Mouse (Mus musculus) neural tube, embryonic 12.5 days (tissue): Measurements from ENCODE around the gene Gemin7. TPM values are rescaled to one million over a fixed set of nuclear protein-coding genes. Genes with fewer than 3 reads are reported as not detected.

Source experiments
- polyA plus RNA-seq: library from polyadenylated mRNA; unstranded; fragments of >200 nt; fragmentation: Nextera tagmentation; extraction: Ambion mirVana; gene quantifications from 2 replicates; pipeline ENCODE4 v1.2.1, GENCODE M21; 2016

Gemin7 gene
- polyA plus RNA-seq, 1 experiment from 2014 or later = 140 TPM

Other genes starting within 250 kb of the Gemin7 start
- gene Ercc1, start 232.8 kb downstream of the Gemin7 start, polyA plus RNA-seq = 103 and 104 TPM in 2 replicates
- gene Cd3eap, start 218.1 kb downstream of the Gemin7 start, polyA plus RNA-seq = 18.2 and 19.8 TPM in 2 replicates
- gene Ppp1r13l, start 217.8 kb downstream of the Gemin7 start, polyA plus RNA-seq = 3.1 and 3.2 TPM in 2 replicates
- gene Ercc2, start 195.6 kb downstream of the Gemin7 start, polyA plus RNA-seq = 24.0 and 27.5 TPM in 2 replicates
- 3.9 and 6.4 TPM in 2 replicates for gene Klc3, start 173.5 kb downstream of the Gemin7 start, polyA plus RNA-seq
- 0.20 and 0.35 TPM in 2 replicates for gene Ckm, start 172.8 kb downstream of the Gemin7 start, polyA plus RNA-seq
- gene Mark4, start 118.8 kb downstream of the Gemin7 start, polyA plus RNA-seq = 19.9 and 21.7 TPM in 2 replicates
- 1.2 and 1.6 TPM in 2 replicates for gene Exoc3l2, start 114.3 kb downstream of the Gemin7 start, polyA plus RNA-seq
- 4.6 and 5.7 TPM in 2 replicates for gene Bloc1s3, start 69.2 kb downstream of the Gemin7 start, polyA plus RNA-seq
- gene Trappc6a, start 69.2 kb downstream of the Gemin7 start, polyA plus RNA-seq = 50.6 and 51.0 TPM in 2 replicates
- gene Nkpd1, start 59.8 kb downstream of the Gemin7 start, polyA plus RNA-seq = 0.11 and 0.19 TPM in 2 replicates
- 44.3 and 48.8 TPM in 2 replicates for gene Ppp1r37, start 14.5 kb downstream of the Gemin7 start, polyA plus RNA-seq
- gene Zfp296, start 308 bp downstream of the Gemin7 start, polyA plus RNA-seq = 0.30 TPM in 1 of 2 replicates, not detected in the other
- 70.1 and 79.0 TPM in 2 replicates for gene Clasrp, start 26.9 kb upstream of the Gemin7 start, polyA plus RNA-seq
- 4.9 and 5.8 TPM in 2 replicates for gene Relb, start 51.8 kb upstream of the Gemin7 start, polyA plus RNA-seq
- gene Clptm1, start 87.4 kb upstream of the Gemin7 start, polyA plus RNA-seq = 104 and 112 TPM in 2 replicates
- gene Apoc2, start 100.3 kb upstream of the Gemin7 start, polyA plus RNA-seq = 1.0 and 1.7 TPM in 2 replicates
- gene Gm44805, start 103.8 kb upstream of the Gemin7 start, polyA plus RNA-seq = not detected in 2 replicates
- not detected in 2 replicates for gene Apoc4, start 103.9 kb upstream of the Gemin7 start, polyA plus RNA-seq
- 4.9 and 7.2 TPM in 2 replicates for gene Apoc1, start 115.1 kb upstream of the Gemin7 start, polyA plus RNA-seq
- gene Apoe, start 121.6 kb upstream of the Gemin7 start, polyA plus RNA-seq = 204 and 207 TPM in 2 replicates
- 159 and 165 TPM in 2 replicates for gene Tomm40, start 137.8 kb upstream of the Gemin7 start, polyA plus RNA-seq
- gene Nectin2, start 172.9 kb upstream of the Gemin7 start, polyA plus RNA-seq = 63.5 and 64.4 TPM in 2 replicates
- 15.1 and 15.4 TPM in 2 replicates for gene Bcam, start 193.4 kb upstream of the Gemin7 start, polyA plus RNA-seq
- 0.73 and 0.87 TPM in 2 replicates for gene Cblc, start 219.2 kb upstream of the Gemin7 start, polyA plus RNA-seq
- gene Bcl3, start 245.2 kb upstream of the Gemin7 start, polyA plus RNA-seq = 1.0 and 2.1 TPM in 2 replicates